Mouse (Mus musculus): ENCODE results near the gene Kpna6.
A peak's percentile ranks its signal among the peaks of the same experiment; 100 is the strongest.

The Kpna6 gene

DNA sequence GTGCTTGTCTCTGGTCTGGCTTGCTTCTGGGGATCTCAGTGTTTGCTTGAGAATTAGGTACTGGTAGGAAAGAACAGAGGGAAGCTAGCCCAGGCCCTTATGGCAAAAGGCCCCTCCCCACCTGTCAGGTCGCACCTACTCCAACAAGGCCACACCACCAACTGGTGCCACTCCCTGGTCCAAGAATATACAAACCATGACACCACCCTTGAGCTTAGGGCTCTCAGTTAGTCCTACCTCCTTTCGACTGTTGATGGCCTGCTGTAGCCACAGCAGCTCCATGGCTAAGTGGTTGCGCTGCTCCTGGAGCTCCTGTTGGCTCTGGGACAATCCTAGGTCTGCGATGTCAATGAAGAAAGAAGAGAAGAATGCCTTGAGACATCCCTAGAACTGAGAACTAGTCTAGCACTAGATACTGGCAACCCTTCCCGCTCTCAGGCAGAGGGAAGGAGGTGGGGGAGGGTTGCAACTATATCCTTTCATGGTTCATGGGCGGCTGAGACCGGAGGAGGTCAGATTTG is 55.4 kb downstream of the Kpna6 start:
- no peak for DNase-seq

DNA sequence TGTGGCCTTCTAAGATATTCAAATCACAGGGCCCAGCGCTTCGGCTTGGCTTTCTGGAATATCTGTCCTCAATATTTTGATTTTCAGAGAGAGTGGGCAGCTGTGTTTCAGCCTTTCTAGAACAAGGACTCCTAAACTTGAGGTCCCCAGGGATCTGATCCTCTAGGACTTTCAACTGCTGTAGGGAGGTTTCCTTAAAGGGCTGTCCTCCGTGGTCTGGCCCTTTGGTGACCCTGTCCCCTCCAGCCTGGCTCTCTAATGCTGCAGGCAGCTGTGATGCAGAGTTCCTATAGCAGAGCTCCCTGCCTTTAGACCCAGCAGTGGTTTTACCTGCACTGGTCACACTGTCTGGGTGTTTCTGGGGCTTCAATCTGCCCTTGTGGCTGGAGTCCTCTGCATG is 55.9 kb downstream of the Kpna6 start:
- no peak for DNase-seq

- DNase-seq, result no peak
These were observed 56.7 kb downstream of the Kpna6 start for GRCm38 (mm10) chr4:129615801-129616290.

GRCm38 (mm10) chr4:129614093-129614492 is 58.5 kb downstream of the Kpna6 start, which contains the start of gene Dcdc2b:
Dcdc2b (minus strand) TSS chr4:129614257.
- DNase-seq, result no peak

- no peak for DNase-seq
These were observed 62.1 kb downstream of the Kpna6 start for GRCm38 (mm10) chr4:129610472-129610871.

DNA sequence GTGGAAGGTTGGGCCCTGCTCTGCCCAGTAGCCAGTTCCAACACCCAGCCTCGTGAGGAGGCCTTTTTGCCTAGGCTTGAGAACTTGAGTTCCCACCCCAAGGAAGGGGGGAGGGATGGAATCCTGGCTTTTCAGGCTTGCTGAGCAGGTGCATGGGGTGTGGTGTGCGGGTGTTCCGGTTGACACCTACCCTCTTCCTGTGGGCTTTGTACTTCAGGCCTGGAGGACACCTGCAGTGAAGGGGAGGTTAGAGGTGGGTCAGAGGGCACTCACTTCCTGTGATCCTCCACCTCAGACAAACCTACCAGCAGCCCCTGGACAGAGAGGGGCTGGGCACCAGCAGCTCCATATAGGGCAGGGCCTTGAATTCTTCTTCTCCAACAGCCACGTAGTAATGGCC is 62.5 kb downstream of the Kpna6 start:
- no peak for DNase-seq

DNA sequence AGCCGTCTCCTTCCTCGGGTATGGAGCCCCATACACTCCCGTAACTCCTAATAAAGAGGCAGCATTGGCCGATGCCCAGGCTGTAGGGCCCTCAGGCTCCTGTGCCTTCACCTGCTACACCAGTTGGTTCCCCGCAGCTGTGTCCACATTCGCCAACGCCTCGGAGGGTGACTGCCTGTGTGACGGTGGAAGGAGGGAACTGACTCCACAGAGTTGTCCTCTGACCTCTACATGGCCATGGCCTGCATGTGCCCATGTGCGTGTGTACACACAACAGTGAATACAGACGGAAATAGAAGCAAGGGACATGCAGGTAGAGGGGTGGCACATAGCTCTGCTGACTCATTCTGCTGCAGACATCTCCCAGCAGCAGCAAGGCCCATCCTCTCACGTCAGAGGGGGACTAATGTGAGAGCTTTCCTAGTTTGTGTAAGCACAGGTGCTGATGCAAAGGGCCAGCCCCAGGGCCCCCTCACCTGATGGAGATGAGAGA is 63.4 kb downstream of the Kpna6 start:
- DNase-seq, result no peak

DNA sequence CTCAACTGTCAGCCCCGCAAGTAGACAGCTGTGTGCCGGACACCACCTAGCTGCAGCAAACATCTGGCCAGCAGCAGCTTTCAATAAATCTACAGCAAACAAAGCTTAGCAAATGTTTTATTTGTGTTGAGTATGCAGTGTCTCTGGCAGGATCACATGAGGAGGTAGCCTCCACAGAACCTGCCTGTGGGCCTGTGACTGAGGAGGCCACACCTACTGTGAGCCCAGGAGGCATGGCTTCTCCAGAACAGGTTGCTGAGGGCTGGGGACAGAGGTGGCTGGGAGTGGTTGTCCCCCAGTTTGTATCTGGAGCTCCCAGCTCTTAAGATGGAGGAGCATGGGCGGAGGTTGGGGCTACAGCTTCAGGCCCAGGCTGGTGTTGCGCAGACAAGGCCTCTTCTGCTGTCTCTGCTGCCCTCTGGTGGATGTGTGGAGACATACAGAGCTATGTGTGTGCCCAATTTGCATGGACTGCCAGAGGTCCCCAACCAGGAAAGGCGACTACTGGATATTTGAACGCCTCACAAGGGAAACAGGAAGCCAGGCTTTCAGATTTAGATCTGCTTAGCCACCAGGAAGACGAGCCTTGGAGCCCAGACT is 64.0 kb downstream of the Kpna6 start:
- peak; percentile 86 for DNase-seq

- DNase-seq, result peak; percentile 83
These were observed 72.1 kb downstream of the Kpna6 start, which contains the start of the genes Eif3i and Tmem234 for GRCm38 (mm10) chr4:129600233-129601158. Eif3i (minus strand) TSS chr4:129600648. Tmem234 (plus strand) TSS chr4:129600668.
